Comparison of ENCODE assay signal across 8 mouse cellular contexts in the genomic region with DNA sequence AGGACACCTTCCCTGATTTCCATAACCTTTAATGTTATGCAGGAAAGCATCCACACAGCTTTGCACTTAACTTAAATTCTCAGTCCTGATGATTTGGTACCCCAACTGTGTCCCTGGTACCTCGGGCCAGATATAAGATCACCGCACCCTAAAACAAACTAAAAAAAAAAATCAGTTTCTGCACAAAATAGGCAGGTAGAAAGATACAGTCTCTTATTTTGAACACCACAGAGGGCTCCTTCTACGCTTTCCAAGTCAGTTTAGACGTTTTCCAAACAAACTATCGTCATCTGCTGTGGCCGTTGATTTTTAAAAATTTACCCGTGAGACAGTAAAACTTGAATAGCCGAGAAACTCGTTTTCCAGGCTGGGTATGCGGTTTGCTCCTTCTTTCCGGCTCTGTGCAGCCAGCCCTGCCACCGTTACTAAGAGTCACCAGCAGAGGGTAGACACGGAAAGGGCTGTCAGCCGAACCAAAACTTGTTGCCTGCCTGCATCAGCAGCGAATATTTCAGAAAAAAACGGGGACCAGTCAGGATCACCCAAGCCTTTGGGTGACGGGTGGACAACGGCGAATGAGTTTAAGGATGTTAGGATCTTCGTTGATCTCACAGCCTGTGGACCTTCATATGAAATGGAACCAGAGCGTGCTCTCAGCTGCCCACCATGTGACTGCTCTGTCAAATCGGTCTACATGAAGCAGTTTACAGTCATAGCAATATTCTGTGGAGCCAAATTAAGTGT.
DNase-seq lines count a peak whose midpoint lies in the region; ATAC-seq and TF ChIP-seq lines count a peak whose summit lies in the region.

No protein-coding gene starts in this region.

- no peak overlapping the region for H3K27ac ChIP-seq in gastrocnemius, adult 2 months
- H3K27ac ChIP-seq in hindbrain, embryonic 16.5 days (ENCODE audit: low read depth, low read length): no peak overlapping the region
- H3K27ac ChIP-seq in left cerebral cortex, adult 2 months: no peak overlapping the region

- ATAC-seq in Patski: peak; percentile 98
- ATAC-seq in hindbrain, embryonic 16.5 days: peak; percentile 93

- H3K9ac ChIP-seq in hindbrain, embryonic 16.5 days (ENCODE audit: low read depth, low read length): peak overlapping the region; percentile 41; the same call in 1 of the 2 replicates

- H3K27me3 ChIP-seq in Patski: peaks cover 81% of the 10 kb centered on the region
- no peaks in the 10 kb centered on the region for H3K27me3 ChIP-seq in hindbrain, embryonic 16.5 days (replicated peaks; ENCODE audit: control insufficient read depth, insufficient read depth, low read length)

- CTCF ChIA-PET in Patski (lab: Charles Lee): no interaction called here

- POLR2A ChIA-PET in Patski (lab: Charles Lee): interaction anchor here (0.6 to 0.7 kb wide), 2 partner anchors 22 to 138 kb away, joined by 3 read pairs; no protein-coding TSS in a partner anchor

- peaks cover 2% of the 10 kb centered on the region; the same call in 1 of the 2 replicates for H3K4me1 ChIP-seq in hindbrain, embryonic 16.5 days (ENCODE audit: control insufficient read depth, insufficient read depth, low read depth, low read length)

- in situ Hi-C loops in Patski (cut with MboI; ENCODE audit: low pct_unique_long_range_greater_than_20kb): loop anchor here (10.0 kb wide), 1 partner anchor 377 kb away; no protein-coding TSS in a partner anchor

- no peak for DNase-seq in Patski (ENCODE audit: low read depth, low spot score)
- DNase-seq in cerebellum, postnatal 25 days: peak; percentile 61 to 72
- peak; percentile 61 for DNase-seq in gastrocnemius, adult 2 months
- peak; percentile 62 to 68 for DNase-seq in left cerebral cortex, adult 2 months (ENCODE audit: extremely low spot score in 1 of 2, low spot score in 2 of 2)
- DNase-seq in lung, postnatal 4 days: peak; percentile 63 to 68
- DNase-seq in retina, embryonic 14.5 days (ENCODE audit: low spot score): peak; percentile 79
- DNase-seq in thymus, postnatal 25 days: peak; percentile 71

- H3K9me3 ChIP-seq in hindbrain, embryonic 16.5 days (ENCODE audit: control insufficient read depth, low read length): no peaks in the 10 kb centered on the region

- H3K4me3 ChIP-seq in gastrocnemius, adult 2 months: peak overlapping the region; percentile 61
- peak overlapping the region; percentile 43 for H3K4me3 ChIP-seq in hindbrain, embryonic 16.5 days (ENCODE audit: low read length)
- peak overlapping the region; percentile 42 for H3K4me3 ChIP-seq in left cerebral cortex, adult 2 months

- intact Hi-C loops in gastrocnemius, adult 2 months (cut with DNase I): no loop called here
- intact Hi-C loops in left cerebral cortex, adult 2 months (cut with DNase I): loop anchor here (2.0 to 5.0 kb wide), 2 partner anchors 25 to 435 kb away; no protein-coding TSS in a partner anchor

- TF ChIP-seq CTCF in Patski (IDR thresholded peaks at IDR 0.05): peak; percentile 76
- TF ChIP-seq CTCF in gastrocnemius, adult 2 months (IDR thresholded peaks at IDR 0.05): peak; percentile 68
- peak; percentile 77 for TF ChIP-seq CTCF in left cerebral cortex, adult 2 months (IDR thresholded peaks at IDR 0.05)

- no peaks in the 10 kb centered on the region for H3K36me3 ChIP-seq in hindbrain, embryonic 16.5 days (ENCODE audit: control insufficient read depth, insufficient read depth, low read length)

- WGBS in hindbrain, embryonic 16.5 days: 19% methylated on average over 22 of the region's 22 CpGs

- peak overlapping the region; percentile 71 for H3K4me2 ChIP-seq in hindbrain, embryonic 16.5 days (ENCODE audit: low read length)
